Mouse (Mus musculus) kidney, postnatal 36 days (tissue): ENCODE measurements at regions not wholly inside any gene's neighbourhood (a gene's known extent, or its start where the extent isn't known, plus 50 kb on each side); places are given as distances from the start of the nearest gene placed in this dataset.

Source experiments
- DNase-seq, 2 experiments: peaks; one replicate each; pipeline ENCODE4 v3.0.0; 2021 to 2022; ENCODE audit warnings: mixed read lengths in 2 of 2

- no peak for DNase-seq
Measured at GRCm38 (mm10) chr5:82472146-82472545, 882.8 kb downstream of the Tecrl start.

GRCm38 (mm10) chr5:82464272-82464671, 890.7 kb downstream of the Tecrl start:
- no peak for DNase-seq

GRCm38 (mm10) chr5:82441288-82441687, 913.7 kb downstream of the Tecrl start:
- DNase-seq = no peak

- DNase-seq = no peak
Measured at GRCm38 (mm10) chr5:82440126-82440525, 914.9 kb downstream of the Tecrl start.

GRCm38 (mm10) chr5:82420396-82420795, 934.6 kb downstream of the Tecrl start:
- DNase-seq = no peak

- no peak for DNase-seq
Measured at GRCm38 (mm10) chr5:82396632-82397234, 958.3 kb downstream of the Tecrl start.

GRCm38 (mm10) chr5:82361624-82362023, 993.4 kb downstream of the Tecrl start:
- DNase-seq = no peak

- DNase-seq = no peak
Measured at GRCm38 (mm10) chr5:82356336-82356735, 998.7 kb downstream of the Tecrl start.

- DNase-seq = no peak
Measured at GRCm38 (mm10) chr5:82351089-82351488, 1003.9 kb downstream of the Tecrl start.

- DNase-seq = peak; percentile 29 to 61
Measured at GRCm38 (mm10) chr5:82346672-82347071, 1008.3 kb downstream of the Tecrl start.

- DNase-seq = no peak
Measured at GRCm38 (mm10) chr5:82324354-82324753, 1030.6 kb downstream of the Tecrl start.

- no peak for DNase-seq
Measured at GRCm38 (mm10) chr5:82319709-82320333, 1035.2 kb downstream of the Tecrl start.

- no peak for DNase-seq
Measured at GRCm38 (mm10) chr5:82312054-82312453, 1042.9 kb downstream of the Tecrl start.

GRCm38 (mm10) chr5:82288069-82288845, 1066.7 kb downstream of the Tecrl start:
- DNase-seq = no peak

GRCm38 (mm10) chr5:82253356-82254104, 1101.5 kb downstream of the Tecrl start:
- no peak for DNase-seq

- no peak for DNase-seq
Measured at GRCm38 (mm10) chr5:82226329-82226728, 1128.7 kb downstream of the Tecrl start.

- DNase-seq = no peak
Measured at GRCm38 (mm10) chr5:82223622-82224021, 1131.4 kb downstream of the Tecrl start.

- DNase-seq = no peak
Measured at GRCm38 (mm10) chr5:82203606-82204005, 1151.4 kb downstream of the Tecrl start.
